In the genomic region with DNA sequence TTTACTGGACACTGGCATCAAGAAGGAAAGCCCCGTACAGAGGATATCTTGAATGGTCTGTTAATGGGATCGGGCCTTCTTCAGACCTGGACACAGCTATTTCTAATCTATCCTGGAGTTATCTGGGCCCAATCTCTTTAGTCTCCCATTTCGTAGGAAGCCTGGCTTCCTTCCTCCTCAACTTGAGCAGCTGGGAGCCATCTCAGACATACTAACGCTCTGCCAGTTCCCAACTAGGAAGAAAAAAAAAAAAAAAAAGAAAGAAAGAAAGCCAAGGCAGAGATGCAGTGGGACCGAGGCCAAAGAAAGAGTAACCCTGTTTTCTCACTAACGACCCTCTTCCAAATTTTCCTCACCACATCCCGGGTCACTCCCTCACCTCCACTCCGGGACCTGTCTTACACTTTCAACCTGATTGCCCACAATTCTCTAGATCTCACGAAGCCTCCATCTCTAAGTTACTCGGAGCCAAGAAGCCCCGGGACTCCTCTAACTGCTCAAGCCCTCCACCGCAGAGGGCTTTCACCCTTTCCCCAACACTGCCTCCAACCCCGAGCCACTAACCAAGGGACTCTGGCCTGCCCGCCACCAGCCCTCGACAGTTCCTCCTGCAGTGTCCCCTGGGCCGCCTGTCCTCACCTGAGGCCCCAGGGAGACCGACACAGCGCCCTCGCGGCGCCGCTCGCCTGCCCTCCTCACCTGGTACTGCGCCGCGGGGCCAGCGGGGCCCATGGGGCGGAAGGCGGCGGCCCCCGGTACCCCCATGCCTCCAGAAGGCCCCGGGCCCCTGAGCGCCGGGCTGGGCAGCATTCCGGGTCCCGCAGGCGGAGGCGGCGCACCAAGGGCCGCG, we compare ENCODE assay signal across 7 mouse cellular contexts. TPM values are rescaled to one million over a fixed set of nuclear protein-coding genes. Genes with fewer than 3 reads are reported as not detected.
A peak's percentile ranks its signal among the peaks of the same experiment; 100 is the strongest.
DNase-seq lines count a peak whose midpoint lies in the region; ATAC-seq and TF ChIP-seq lines count a peak whose summit lies in the region.

No protein-coding gene starts in this region.

- H3K36me3 ChIP-seq in heart, postnatal 0 days (replicated peaks; ENCODE audit: control insufficient read depth, insufficient read depth, low read length) = peaks cover 3% of the 10 kb centered on the region
- H3K36me3 ChIP-seq in limb, embryonic 12.5 days = peaks cover 3% of the 10 kb centered on the region
- peaks cover 21% of the 10 kb centered on the region for H3K36me3 ChIP-seq in midbrain, embryonic 10.5 days

- H3K4me1 ChIP-seq in heart, postnatal 0 days (ENCODE audit: control insufficient read depth, insufficient read depth) = peaks cover 48% of the 10 kb centered on the region
- H3K4me1 ChIP-seq in limb, embryonic 12.5 days (replicated peaks) = peaks cover 69% of the 10 kb centered on the region
- H3K4me1 ChIP-seq in midbrain, embryonic 10.5 days = peaks cover 69% of the 10 kb centered on the region

- ATAC-seq in heart, postnatal 0 days (ENCODE audit: insufficient read depth, low read depth) = peak; percentile 9
- no peak; the same call in 1 of the 2 replicates for ATAC-seq in limb, embryonic 12.5 days (ENCODE audit: insufficient number of reproducible peaks, insufficient read depth, low FRiP score, low TSS enrichment, low read depth)
- ATAC-seq in inflammation-experienced regulatory T-cells, adult 6 months = no peak

- 1% methylated on average over 41 of the region's 41 CpGs for WGBS in heart, postnatal 0 days
- WGBS in limb, embryonic 12.5 days = 1% methylated on average over 41 of the region's 41 CpGs
- 3% methylated on average over 41 of the region's 41 CpGs for WGBS in midbrain, embryonic 10.5 days

- H3K9me3 ChIP-seq in heart, postnatal 0 days (replicated peaks; ENCODE audit: control insufficient read depth, low read length) = no peaks in the 10 kb centered on the region
- H3K9me3 ChIP-seq in limb, embryonic 12.5 days = no peaks in the 10 kb centered on the region
- no peaks in the 10 kb centered on the region; the same call in 1 of the 2 replicates for H3K9me3 ChIP-seq in midbrain, embryonic 10.5 days (replicated peaks)

- H3K27me3 ChIP-seq in heart, postnatal 0 days (ENCODE audit: control insufficient read depth, insufficient read depth, low read length) = no peaks in the 10 kb centered on the region
- H3K27me3 ChIP-seq in limb, embryonic 12.5 days = no peaks in the 10 kb centered on the region
- H3K27me3 ChIP-seq in midbrain, embryonic 10.5 days (ENCODE audit: low read depth, poor library complexity, severe bottlenecking) = peaks cover 9% of the 10 kb centered on the region; the same call in 1 of the 2 replicates

- TF ChIP-seq EP300 in heart, postnatal 0 days (IDR thresholded peaks at IDR 0.05; ENCODE audit: low read depth) = no peak

- TF ChIP-seq CTCF in heart, postnatal 0 days (IDR thresholded peaks at IDR 0.05; ENCODE audit: low read depth) = no peak

- H3K4me2 ChIP-seq in heart, postnatal 0 days (ENCODE audit: low read depth, low read length) = peak overlapping the region; percentile 75
- H3K4me2 ChIP-seq in limb, embryonic 12.5 days = peak overlapping the region; percentile 93

- H3K4me3 ChIP-seq in heart, postnatal 0 days (ENCODE audit: low read depth, low read length) = peak overlapping the region; percentile 99
- H3K4me3 ChIP-seq in limb, embryonic 12.5 days (replicated peaks) = peak overlapping the region; percentile 99
- H3K4me3 ChIP-seq in midbrain, embryonic 10.5 days = peak overlapping the region; percentile 99

- peak; percentile 50 for DNase-seq in urinary bladder, postnatal 14 days (ENCODE audit: low spot score)
- no peak for DNase-seq in urinary bladder, postnatal 10 days (ENCODE audit: low spot score)
- DNase-seq in embryo, embryonic 10.5 days (ENCODE audit: low spot score) = peak; percentile 39
- DNase-seq in heart, postnatal 0 days (ENCODE audit: low spot score) = peak; percentile 21
- no peak for DNase-seq in midbrain, embryonic 10.5 days (ENCODE audit: low spot score)

- peak overlapping the region; percentile 97 for H3K27ac ChIP-seq in heart, postnatal 0 days (ENCODE audit: low read depth)
- H3K27ac ChIP-seq in limb, embryonic 12.5 days = peak overlapping the region; percentile 96
- peak overlapping the region; percentile 96 for H3K27ac ChIP-seq in midbrain, embryonic 10.5 days (replicated peaks)

- peak overlapping the region; percentile 99 for H3K9ac ChIP-seq in heart, postnatal 0 days (replicated peaks; ENCODE audit: low read depth, low read length)
- peak overlapping the region; percentile 99 for H3K9ac ChIP-seq in limb, embryonic 12.5 days (replicated peaks)

RNA-seq across cellular contexts. Expression of a gene that starts 0.8 kb away (rescaled TPM):
- total RNA-seq in heart, postnatal 0 days (2014; rRNA removed; ENCODE audit: low replicate concordance) = 32.9 and 43.0 TPM in 2 replicates
- polyA plus RNA-seq in heart, postnatal 0 days (2015; fragmentation: Nextera tagmentation; extraction: Ambion mirVana) = 10.5 and 10.7 TPM in 2 replicates
- polyA plus RNA-seq in limb, embryonic 12.5 days (2016; fragmentation: Nextera tagmentation; extraction: Ambion mirVana) = 102 and 104 TPM in 2 replicates
- 19.3 and 20.0 TPM in 2 replicates for polyA plus RNA-seq in midbrain, embryonic 10.5 days (2016; fragmentation: Nextera tagmentation; extraction: Ambion mirVana)
- polyA plus RNA-seq in inflammation-experienced regulatory T-cells, adult 6 months (2017; shearing (Covaris generic)) = 10 to 100 TPM; 16.2 to 24.9 (median 23.1) TPM

RNA-seq across cellular contexts. Expression of a gene that starts 4.5 kb away (rescaled TPM):
- total RNA-seq in heart, postnatal 0 days (2014; rRNA removed; ENCODE audit: low replicate concordance) = not detected in 2 replicates
- 0.04 TPM in 1 of 2 replicates, not detected in the other for polyA plus RNA-seq in heart, postnatal 0 days (2015; fragmentation: Nextera tagmentation; extraction: Ambion mirVana)
- polyA plus RNA-seq in limb, embryonic 12.5 days (2016; fragmentation: Nextera tagmentation; extraction: Ambion mirVana) = 0.30 and 0.37 TPM in 2 replicates
- 0.06 and 0.15 TPM in 2 replicates for polyA plus RNA-seq in midbrain, embryonic 10.5 days (2016; fragmentation: Nextera tagmentation; extraction: Ambion mirVana)
- polyA plus RNA-seq in inflammation-experienced regulatory T-cells, adult 6 months (2017; shearing (Covaris generic)) = under 1 TPM in 2 of 3 experiments, not detected in 1; 0.09 to 0.14 TPM

RNA-seq across cellular contexts. Expression of a gene that starts 16.1 kb away (rescaled TPM):
- 45.8 and 50.8 TPM in 2 replicates for total RNA-seq in heart, postnatal 0 days (2014; rRNA removed; ENCODE audit: low replicate concordance)
- polyA plus RNA-seq in heart, postnatal 0 days (2015; fragmentation: Nextera tagmentation; extraction: Ambion mirVana) = 208 and 210 TPM in 2 replicates
- 352 and 355 TPM in 2 replicates for polyA plus RNA-seq in limb, embryonic 12.5 days (2016; fragmentation: Nextera tagmentation; extraction: Ambion mirVana)
- polyA plus RNA-seq in midbrain, embryonic 10.5 days (2016; fragmentation: Nextera tagmentation; extraction: Ambion mirVana) = 408 and 433 TPM in 2 replicates
- 100 to 1,000 TPM; 145 to 157 (median 154) TPM for polyA plus RNA-seq in inflammation-experienced regulatory T-cells, adult 6 months (2017; shearing (Covaris generic))

RNA-seq across cellular contexts. Expression of a gene that starts 16.1 kb away (rescaled TPM):
- 21.2 and 32.7 TPM in 2 replicates for total RNA-seq in heart, postnatal 0 days (2014; rRNA removed; ENCODE audit: low replicate concordance)
- polyA plus RNA-seq in heart, postnatal 0 days (2015; fragmentation: Nextera tagmentation; extraction: Ambion mirVana) = 19.2 and 23.1 TPM in 2 replicates
- polyA plus RNA-seq in limb, embryonic 12.5 days (2016; fragmentation: Nextera tagmentation; extraction: Ambion mirVana) = 61.2 and 71.6 TPM in 2 replicates
- 78.1 and 83.8 TPM in 2 replicates for polyA plus RNA-seq in midbrain, embryonic 10.5 days (2016; fragmentation: Nextera tagmentation; extraction: Ambion mirVana)
- polyA plus RNA-seq in inflammation-experienced regulatory T-cells, adult 6 months (2017; shearing (Covaris generic)) = 10 to 100 TPM; 31.7 to 66.8 (median 55.9) TPM

RNA-seq across cellular contexts. Expression of a gene that starts 29.6 kb away (rescaled TPM):
- total RNA-seq in heart, postnatal 0 days (2014; rRNA removed; ENCODE audit: low replicate concordance) = not detected in 2 replicates
- polyA plus RNA-seq in heart, postnatal 0 days (2015; fragmentation: Nextera tagmentation; extraction: Ambion mirVana) = not detected in 2 replicates
- not detected in 2 replicates for polyA plus RNA-seq in limb, embryonic 12.5 days (2016; fragmentation: Nextera tagmentation; extraction: Ambion mirVana)
- polyA plus RNA-seq in midbrain, embryonic 10.5 days (2016; fragmentation: Nextera tagmentation; extraction: Ambion mirVana) = not detected in 2 replicates
- not detected for polyA plus RNA-seq in inflammation-experienced regulatory T-cells, adult 6 months (2017; shearing (Covaris generic))

Comparison
In these comparisons a context has a peak if more than half of its experiments do, and no peak if none do; other contexts are left out.
1. DNase-seq: peak in urinary bladder, postnatal 14 days (single experiment), embryo, embryonic 10.5 days (single experiment) and heart, postnatal 0 days (single experiment); none in urinary bladder, postnatal 10 days (single experiment) and midbrain, embryonic 10.5 days (single experiment).
2. Peak in every context shown above with its lines, with median percentiles within 50 percentile points of each other: H3K27ac ChIP-seq and H3K4me3 ChIP-seq.